Mouse (Mus musculus) lung, embryonic 14.5 days (tissue): ENCODE results near the gene Slc24a3. TPM values are rescaled to one million over a fixed set of nuclear protein-coding genes. Genes with fewer than 3 reads are reported as not detected.

Experiments used
- ATAC-seq: fragments of 200-750 bp; cut with Nextera tagmentation; 2 replicates; pipeline ENCODE4 v1.8.0; 2017; ENCODE audit warnings: mild to moderate bottlenecking, moderate TSS enrichment, moderate library complexity; ENCODE audit not compliant: insufficient read depth
- DNase-seq: peaks from one replicate; pipeline ENCODE4 v3.0.0-alpha.2; 2015
- H3K27ac ChIP-seq: fragments of 300-500 bp; sonication (generic); 2 replicates; pipeline ENCODE4 v1.5.1; 2014; ENCODE audit warnings: low read depth, mild to moderate bottlenecking, moderate library complexity
- H3K27me3 ChIP-seq: fragments of 300-500 bp; sonication (generic); 2 replicates; pipeline ENCODE4 v1.6.1; 2014; ENCODE audit warnings: low read length, control low read depth; ENCODE audit not compliant: insufficient read depth
- H3K36me3 ChIP-seq: fragments of 300-500 bp; sonication (generic); 2 replicates; pipeline ENCODE4 v1.6.1; 2014; ENCODE audit warnings: control low read depth; ENCODE audit not compliant: insufficient read depth
- H3K4me1 ChIP-seq: fragments of 300-500 bp; sonication (generic); 2 replicates; pipeline ENCODE4 v1.6.1; 2014; ENCODE audit warnings: antibody characterized with exemption, control low read depth; ENCODE audit not compliant: insufficient read depth
- H3K4me2 ChIP-seq: fragments of 300-500 bp; sonication (generic); 2 replicates; pipeline ENCODE4 v1.6.1; 2014; ENCODE audit warnings: mild to moderate bottlenecking
- H3K4me3 ChIP-seq: fragments of 300-500 bp; sonication (generic); 2 replicates; pipeline ENCODE4 v1.5.1; 2014; ENCODE audit warnings: low read depth, low read length
- H3K9ac ChIP-seq: fragments of 300-500 bp; sonication (generic); 2 replicates; pipeline ENCODE4 v1.6.1; 2014
- H3K9me3 ChIP-seq: fragments of 300-500 bp; sonication (generic); 2 replicates; pipeline ENCODE4 v1.6.1; 2016; ENCODE audit warnings: low read depth, low read length, control low read depth
- CTCF ChIP-seq: IDR thresholded peaks from 2 replicates; pipeline ENCODE4 v1.5.1; 2016; ENCODE audit warnings: antibody characterized with exemption, low read depth
- WGBS: fragments of 180-500 bp; shearing (Covaris S2); extraction: QIAGEN DNeasy Blood & Tissue Kit; methylation state at CpG from one replicate; pipeline ENCODE4 v1.1.7; 2014; 5-methylcytosine and 5-hydroxymethylcytosine counted together
- polyA plus RNA-seq: library from polyadenylated mRNA; unstranded; fragments of >200 nt; fragmentation: Nextera tagmentation; extraction: Ambion mirVana; gene quantifications from 2 replicates; pipeline ENCODE4 v1.2.1, GENCODE M21; 2014

Gene Slc24a3
- polyA plus RNA-seq, 1 experiment from 2014 or later, result 4.3 TPM

- Histone ChIP-seq H3K27me3 (no peaks in the 10 kb centered on the region), H3K9ac (no peak overlapping the region), H3K36me3 (no peaks in the 10 kb centered on the region), H3K4me1 (no peaks in the 10 kb centered on the region), H3K27ac (no peak overlapping the region), H3K4me3 (no peak overlapping the region), H3K9me3 (no peaks in the 10 kb centered on the region), H3K4me2 (no peak overlapping the region)
- 77% methylated on average over 4 of the region's 4 CpGs for WGBS
- DNase-seq (no peak), ATAC-seq (no peak)
- no peak for TF ChIP-seq CTCF
Measured at GRCm38 (mm10) chr2:145535774-145536173, 368.2 kb downstream of the Slc24a3 start.

- Histone ChIP-seq H3K4me3 (no peak overlapping the region), H3K9me3 (no peaks in the 10 kb centered on the region), H3K27ac (no peak overlapping the region), H3K36me3 (no peaks in the 10 kb centered on the region), H3K4me2 (no peak overlapping the region), H3K4me1 (no peaks in the 10 kb centered on the region), H3K9ac (no peak overlapping the region), H3K27me3 (no peaks in the 10 kb centered on the region)
- ATAC-seq (no peak), DNase-seq (no peak)
- TF ChIP-seq CTCF, result no peak
- 34% methylated on average over 4 of the region's 4 CpGs for WGBS
Measured at GRCm38 (mm10) chr2:145536986-145537385, 369.4 kb downstream of the Slc24a3 start.

GRCm38 (mm10) chr2:145541695-145542094, 374.1 kb downstream of the Slc24a3 start:
- no peak overlapping the region for H3K9ac ChIP-seq
- WGBS, result 93% methylated on average over 1 of the region's 1 CpGs
- TF ChIP-seq CTCF, result no peak
- no peaks in the 10 kb centered on the region for H3K4me1 ChIP-seq
- no peak for ATAC-seq
- H3K4me2 ChIP-seq, result no peak overlapping the region
- no peak for DNase-seq
- no peaks in the 10 kb centered on the region for H3K27me3 ChIP-seq
- no peaks in the 10 kb centered on the region for H3K9me3 ChIP-seq
- H3K4me3 ChIP-seq, result no peak overlapping the region
- H3K27ac ChIP-seq, result no peak overlapping the region
- H3K36me3 ChIP-seq, result no peaks in the 10 kb centered on the region

- no peak overlapping the region for H3K9ac ChIP-seq
- DNase-seq (no peak), ATAC-seq (no peak)
- no peak overlapping the region for H3K4me3 ChIP-seq
- WGBS, result 48% methylated on average over 3 of the region's 3 CpGs
- no peaks in the 10 kb centered on the region for H3K36me3 ChIP-seq
- H3K27ac ChIP-seq, result no peak overlapping the region
- H3K9me3 ChIP-seq, result no peaks in the 10 kb centered on the region
- no peak overlapping the region for H3K4me2 ChIP-seq
- H3K4me1 ChIP-seq, result no peaks in the 10 kb centered on the region
- no peaks in the 10 kb centered on the region for H3K27me3 ChIP-seq
- TF ChIP-seq CTCF, result no peak
Measured at GRCm38 (mm10) chr2:145546071-145546470, 378.5 kb downstream of the Slc24a3 start.

GRCm38 (mm10) chr2:145554722-145555252, 387.2 kb downstream of the Slc24a3 start:
- no peak for ATAC-seq

GRCm38 (mm10) chr2:145555713-145556112, 388.2 kb downstream of the Slc24a3 start:
- H3K4me2 ChIP-seq, result no peak overlapping the region
- H3K4me1 ChIP-seq, result no peaks in the 10 kb centered on the region
- no peaks in the 10 kb centered on the region for H3K27me3 ChIP-seq
- no peak overlapping the region for H3K27ac ChIP-seq
- no peak overlapping the region for H3K4me3 ChIP-seq
- no peaks in the 10 kb centered on the region for H3K36me3 ChIP-seq
- no peaks in the 10 kb centered on the region for H3K9me3 ChIP-seq
- no peak overlapping the region for H3K9ac ChIP-seq
- no peak for TF ChIP-seq CTCF
- DNase-seq (no peak), ATAC-seq (no peak)
- 78% methylated on average over 2 of the region's 2 CpGs for WGBS

More at GRCm38 (mm10) chr2:145554722-145555252, 387.2 kb downstream of the Slc24a3 start:
- 75% methylated on average over 2 of the region's 2 CpGs for WGBS
- Histone ChIP-seq H3K4me3 (no peak overlapping the region), H3K36me3 (no peaks in the 10 kb centered on the region), H3K9me3 (no peaks in the 10 kb centered on the region), H3K27me3 (no peaks in the 10 kb centered on the region), H3K9ac (no peak overlapping the region), H3K4me2 (no peak overlapping the region), H3K4me1 (no peaks in the 10 kb centered on the region), H3K27ac (no peak overlapping the region)
- no peak for TF ChIP-seq CTCF
- no peak for DNase-seq

- Histone ChIP-seq H3K36me3 (no peaks in the 10 kb centered on the region), H3K9me3 (no peaks in the 10 kb centered on the region), H3K4me1 (no peaks in the 10 kb centered on the region), H3K9ac (no peak overlapping the region), H3K4me2 (no peak overlapping the region), H3K27me3 (no peaks in the 10 kb centered on the region), H3K4me3 (no peak overlapping the region), H3K27ac (no peak overlapping the region)
- WGBS, result 22% methylated on average over 1 of the region's 1 CpGs
- peak; percentile 79 for DNase-seq
- ATAC-seq, result peak; percentile 65; the same call in 1 of the 2 replicates
- TF ChIP-seq CTCF, result peak; percentile 69
Measured at GRCm38 (mm10) chr2:145557361-145557931, 389.9 kb downstream of the Slc24a3 start.

GRCm38 (mm10) chr2:145562493-145562892, 394.9 kb downstream of the Slc24a3 start:
- Histone ChIP-seq H3K9ac (no peak overlapping the region), H3K4me1 (no peaks in the 10 kb centered on the region), H3K4me3 (no peak overlapping the region), H3K9me3 (no peaks in the 10 kb centered on the region), H3K36me3 (no peaks in the 10 kb centered on the region), H3K4me2 (no peak overlapping the region), H3K27me3 (no peaks in the 10 kb centered on the region), H3K27ac (no peak overlapping the region)
- ATAC-seq, result no peak
- no peak for DNase-seq
- no peak for TF ChIP-seq CTCF
